Mouse (Mus musculus) frontal cortex, postnatal 25 days (tissue): ENCODE results near the gene Ly6g6f.
"Not testable (repeated sequence)": the region's sequence is repeated elsewhere in the genome, so short reads cannot be mapped to it uniquely, and the experiment has no call there.

ENCODE experiments used
- DNase-seq, 2 experiments: peaks; one replicate each; pipeline ENCODE4 v3.0.0; 2022; ENCODE audit warnings: low spot score in 2 of 2

Ly6g6f gene

GRCm38 (mm10) chr17:35085208-35085865 is at the start of gene Ly6g6f:
Gene Ly6g6f (minus strand): TSS chr17:35085610.
- no peak for DNase-seq

GRCm38 (mm10) chr17:35134801-35135590 is 49.6 kb upstream of the Ly6g6f start, which contains the start of gene Bag6:
Gene Bag6 (plus strand): TSS chr17:35135178.
- DNase-seq, result peak; percentile 92 to 93

- no peak for DNase-seq
These were observed 48.1 kb upstream of the Ly6g6f start for GRCm38 (mm10) chr17:35133517-35133916.

DNA sequence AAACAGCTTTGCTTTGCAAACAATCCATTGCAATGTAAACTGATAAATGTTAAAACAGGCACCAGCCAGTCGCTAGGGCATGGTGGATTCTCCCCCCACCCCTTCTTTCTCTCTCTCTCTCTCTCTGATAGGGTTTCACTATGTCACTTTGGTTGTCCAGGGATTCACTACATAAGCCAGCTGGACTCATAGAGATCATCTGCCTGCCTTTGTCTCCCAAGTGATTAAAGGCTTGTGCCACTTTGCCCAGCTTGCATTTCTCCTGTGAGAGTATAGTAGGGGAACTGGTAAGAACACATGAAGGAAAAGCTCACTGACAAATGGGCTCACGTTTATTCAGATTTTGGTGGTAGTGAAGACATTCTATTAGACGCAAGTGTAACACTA is 46.8 kb upstream of the Ly6g6f start:
- DNase-seq, result no peak

DNA sequence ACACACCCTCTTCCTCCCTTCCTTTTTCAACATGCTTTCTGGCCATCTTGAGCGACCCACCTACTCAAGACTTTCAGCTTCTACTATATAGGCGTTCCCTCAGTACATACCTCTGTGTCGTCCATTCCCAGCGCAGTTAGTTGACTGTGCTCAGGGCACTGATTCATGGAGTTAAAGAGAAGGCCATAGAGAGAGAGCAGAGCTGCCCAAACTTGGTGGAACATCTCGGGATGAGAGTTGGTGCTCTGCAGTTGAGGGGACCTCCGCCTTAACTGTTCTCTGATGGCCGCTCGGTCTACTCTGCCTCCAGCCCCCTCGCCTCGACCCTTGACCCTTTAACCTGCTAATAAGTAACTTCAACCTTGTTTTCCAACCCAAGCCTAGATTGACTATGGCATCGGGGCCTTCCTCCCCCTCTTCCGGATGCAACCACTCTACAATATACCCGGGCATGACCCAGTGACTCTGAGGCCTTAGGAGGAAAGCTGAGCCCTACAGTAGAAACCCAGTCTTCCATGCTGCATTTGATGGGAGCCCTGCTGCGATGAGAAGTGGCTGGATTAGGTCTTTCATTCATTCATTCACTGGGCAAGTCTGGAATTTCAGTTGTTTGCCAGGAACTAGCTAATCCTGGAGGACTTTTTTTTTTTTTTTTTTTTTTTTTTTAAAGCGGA is 46.2 kb upstream of the Ly6g6f start, which contains the start of gene Apom:
Gene Apom, minus strand, starts transcription at position 551 of the 674 bp plus-strand sequence.
- no peak for DNase-seq

- DNase-seq, result no peak
These were observed 45.6 kb upstream of the Ly6g6f start for GRCm38 (mm10) chr17:35131038-35131437.

GRCm38 (mm10) chr17:35128996-35129395 is 43.6 kb upstream of the Ly6g6f start:
- DNase-seq, result no peak

DNA sequence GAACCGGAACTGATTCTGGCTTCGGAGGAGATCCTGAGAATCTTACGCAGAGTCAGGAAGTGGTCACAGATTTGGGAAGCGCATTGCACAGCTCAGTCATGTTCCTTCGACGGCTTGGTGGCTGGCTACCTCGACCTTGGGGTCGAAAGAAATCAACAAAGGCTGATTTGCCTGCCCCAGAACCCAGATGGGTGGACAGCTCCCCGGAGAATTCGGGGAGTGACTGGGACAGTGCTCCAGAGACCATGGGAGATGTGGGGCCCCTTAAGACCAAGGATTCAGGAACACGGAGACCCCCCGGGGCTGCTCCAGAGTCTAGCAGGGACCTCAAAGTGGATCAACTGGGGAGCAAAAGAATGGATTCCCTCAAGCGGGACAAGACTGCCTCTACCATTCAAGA is 41.6 kb upstream of the Ly6g6f start:
- DNase-seq, result no peak

DNA sequence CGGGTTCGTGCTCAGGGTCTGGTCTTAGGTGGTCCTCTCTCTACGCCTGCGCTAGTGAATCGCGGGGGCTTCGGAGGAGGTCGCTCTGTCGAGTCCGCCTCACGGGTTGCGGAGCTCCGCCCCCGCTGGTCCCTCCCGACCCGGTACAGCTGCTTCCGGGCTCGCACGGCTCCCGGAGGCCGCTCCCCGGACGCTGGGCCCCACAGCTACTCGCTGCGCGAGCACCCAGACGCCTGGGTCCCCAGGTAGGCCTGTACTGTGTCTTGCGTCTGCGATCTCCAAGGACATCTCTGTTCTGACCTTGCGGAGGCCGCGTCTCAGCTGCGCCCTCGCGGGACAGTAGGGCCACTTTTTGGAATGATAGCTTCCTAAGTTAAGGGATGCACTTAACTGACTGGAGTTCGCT is 40.8 kb upstream of the Ly6g6f start, which contains the start of gene D17H6S53E:
Gene D17H6S53E, plus strand, starts transcription at position 168 of the 406 bp plus-strand sequence.
- DNase-seq, result peak; percentile 41 to 53

DNA sequence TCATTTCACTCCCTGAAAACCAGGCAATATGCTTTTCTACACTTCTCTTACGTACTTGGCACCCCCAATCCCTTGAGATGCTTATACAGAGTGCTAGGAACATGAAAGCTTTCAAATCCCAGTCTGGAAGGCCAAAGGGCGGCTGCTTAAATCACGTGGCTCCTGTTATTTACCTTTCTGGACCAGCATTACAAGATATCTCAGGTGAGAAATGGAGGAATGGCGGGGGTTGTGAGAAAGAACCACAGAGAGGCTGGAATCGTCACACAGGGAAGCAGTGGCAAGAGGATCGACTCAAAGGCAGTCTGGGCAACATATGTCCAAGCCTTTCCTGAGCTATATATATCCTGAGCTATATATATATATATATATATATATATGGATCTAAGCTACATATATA is 40.2 kb upstream of the Ly6g6f start:
- no peak for DNase-seq

- no peak for DNase-seq
These were observed 39.7 kb upstream of the Ly6g6f start for GRCm38 (mm10) chr17:35125081-35125480.

DNA sequence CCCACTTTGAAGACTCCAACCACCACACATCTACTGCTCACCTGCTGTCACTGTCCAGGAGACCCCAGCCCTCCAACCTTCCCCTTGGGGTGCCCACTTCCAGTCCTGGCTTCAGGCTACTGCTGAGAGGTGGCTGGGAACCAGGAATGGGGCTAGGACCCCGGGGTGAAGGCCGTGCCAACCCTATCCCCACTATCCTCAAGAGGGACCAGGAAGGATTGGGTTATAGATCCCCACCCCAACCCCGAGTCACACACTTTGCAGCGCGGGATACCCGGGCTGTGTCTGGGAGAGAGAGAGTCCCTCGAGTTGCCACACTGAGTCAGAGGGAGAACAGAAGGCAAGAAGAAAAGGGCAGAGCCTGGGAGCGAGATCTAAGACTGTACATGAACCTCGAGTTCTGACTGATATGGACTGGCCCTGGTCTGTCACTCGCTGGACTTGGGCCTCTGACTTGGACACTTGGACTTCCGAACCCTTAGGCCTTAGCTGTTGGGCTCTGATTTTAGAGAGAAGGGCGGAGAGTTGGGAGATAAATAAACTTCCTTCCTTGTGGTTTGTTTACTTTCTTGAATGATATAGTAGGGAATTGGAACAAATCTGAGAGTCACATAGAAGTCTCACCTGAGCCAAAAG is 39.0 kb upstream of the Ly6g6f start:
- not testable (repeated sequence) for DNase-seq

DNA sequence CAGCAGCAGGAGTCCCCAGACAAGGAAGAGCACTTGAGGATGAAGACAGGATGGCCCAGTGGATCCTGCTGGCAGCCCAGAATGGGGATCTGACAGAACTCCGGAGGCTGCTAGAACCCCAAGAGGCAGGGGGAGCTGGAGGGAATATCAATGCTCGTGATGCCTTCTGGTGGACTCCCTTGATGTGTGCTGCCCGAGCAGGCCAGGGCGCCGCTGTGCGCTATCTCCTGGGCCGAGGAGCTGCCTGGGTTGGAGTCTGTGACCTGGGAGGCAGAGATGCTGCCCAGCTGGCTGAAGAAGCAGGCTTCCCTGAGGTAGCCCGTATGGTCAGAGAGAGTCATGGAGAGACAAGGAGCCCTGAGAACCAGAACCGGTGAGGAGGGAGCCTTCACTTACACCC is 37.9 kb upstream of the Ly6g6f start:
- not testable (repeated sequence) for DNase-seq

- DNase-seq, result peak; percentile 42 to 49
These were observed 36.5 kb upstream of the Ly6g6f start, which contains the start of gene Csnk2b for GRCm38 (mm10) chr17:35121871-35122303. Gene Csnk2b (minus strand): TSS chr17:35122053.

GRCm38 (mm10) chr17:35121143-35121799 is 35.9 kb upstream of the Ly6g6f start, which contains the start of gene Gpank1:
Gene Gpank1 (plus strand): TSS chr17:35121455.
- DNase-seq, result peak; percentile 86 to 97

DNA sequence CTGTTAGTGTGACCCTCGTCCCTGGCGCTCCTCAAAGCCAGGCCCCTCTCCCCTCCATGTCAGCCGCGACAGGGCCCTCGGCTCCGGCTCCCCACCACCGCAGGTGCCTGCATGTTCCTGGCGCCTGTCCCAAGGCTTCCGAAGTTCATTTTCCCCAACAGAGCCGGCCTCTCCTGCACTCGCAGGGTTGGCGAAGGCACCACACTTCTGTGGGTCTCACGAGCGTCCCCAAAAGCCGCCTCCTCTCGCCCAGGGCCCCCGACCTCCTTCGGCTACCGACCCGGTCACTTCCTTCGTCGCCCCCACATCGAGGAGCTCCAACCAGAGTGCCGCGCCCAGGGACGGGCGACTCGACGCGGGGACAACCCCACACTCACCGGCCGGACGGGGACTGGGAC is 35.3 kb upstream of the Ly6g6f start:
- no peak for DNase-seq

- no peak for DNase-seq
These were observed 29.9 kb upstream of the Ly6g6f start, which contains the start of gene Ly6g5b for GRCm38 (mm10) chr17:35115046-35116019. Gene Ly6g5b (minus strand): TSS chr17:35115428.

GRCm38 (mm10) chr17:35111774-35112173 is 26.4 kb upstream of the Ly6g6f start:
- no peak for DNase-seq

- DNase-seq, result no peak
These were observed 22.7 kb upstream of the Ly6g6f start, which contains the start of gene Ly6g5c for GRCm38 (mm10) chr17:35108097-35108496. Gene Ly6g5c (plus strand): TSS chr17:35108279.

GRCm38 (mm10) chr17:35106522-35106921 is 21.1 kb upstream of the Ly6g6f start:
- no peak for DNase-seq
